Mouse (Mus musculus): ENCODE results near the gene Pmfbp1. TPM values are rescaled to one million over a fixed set of nuclear protein-coding genes. Genes with fewer than 3 reads are reported as not detected.

The Pmfbp1 gene
- total and polyA plus RNA-seq, 3 experiments = 0.11 TPM; not detected in 2

DNA sequence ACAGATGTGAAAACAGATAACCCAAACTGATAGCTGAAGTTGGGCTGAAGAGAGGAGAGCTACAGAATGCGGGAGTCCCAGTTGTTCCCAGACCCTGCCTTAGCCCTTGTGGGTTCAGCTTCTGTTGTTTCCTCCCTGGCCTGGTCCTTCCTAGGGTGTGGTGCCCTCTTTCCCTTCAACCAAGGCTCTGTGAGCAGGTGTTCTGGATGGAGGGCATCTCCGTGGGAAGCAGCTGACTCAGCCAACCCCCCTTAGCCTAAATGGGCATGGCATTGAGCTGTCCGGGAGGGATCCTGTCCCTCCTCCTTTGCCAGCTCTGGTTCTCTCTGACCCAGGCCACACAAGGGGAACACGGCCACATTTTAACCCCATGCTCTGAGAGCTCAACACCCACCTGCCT, 82.5 kb downstream of the Pmfbp1 start:
- no peak overlapping the region for H3K9ac ChIP-seq (ENCODE audit: insufficient read depth, low read depth)
- no peaks in the 10 kb centered on the region for H3K4me1 ChIP-seq (ENCODE audit: control insufficient read depth in 1 of 2, insufficient read depth in 2 of 2)
- in situ Hi-C loops (cut with MboI; ENCODE audit: low pct_ligation_motif_present, low pct_unique_long_range_greater_than_20kb, low sequenced_read_pairs) = no loop called here
- no peak for TF ChIP-seq HCFC1 (IDR thresholded peaks at IDR 0.05; ENCODE audit: low read depth, low read length)
- TF ChIP-seq ZKSCAN1 (IDR thresholded peaks at IDR 0.05; ENCODE audit: borderline replicate concordance, low read depth, low read length) = no peak
- TF ChIP-seq RAD21 (IDR thresholded peaks at IDR 0.05; ENCODE audit: low read depth, low read length) = no peak
- no peak for TF ChIP-seq KAT2A (IDR thresholded peaks at IDR 0.05; ENCODE audit: insufficient replicate concordance, low read length)
- TF ChIP-seq RCOR1 (conservative IDR thresholded peaks at IDR 0.05; ENCODE audit: low read depth, low read length) = no peak
- TF ChIP-seq GABPA (IDR thresholded peaks at IDR 0.05; ENCODE audit: insufficient replicate concordance, low read depth, low read length) = no peak
- no peak for TF ChIP-seq POLR2A (IDR thresholded peaks at IDR 0.05; ENCODE audit: low read depth, low read length)
- no peak for TF ChIP-seq MAX (IDR thresholded peaks at IDR 0.05; ENCODE audit: low read length)
- no peak for TF ChIP-seq ELF1 (IDR thresholded peaks at IDR 0.05; ENCODE audit: low read depth, low read length)
- no peak for TF ChIP-seq SIN3A (IDR thresholded peaks at IDR 0.05; ENCODE audit: low read length)
- no peak for TF ChIP-seq PAX5 (IDR thresholded peaks at IDR 0.05; ENCODE audit: low read length)
- TF ChIP-seq NRF1 (IDR thresholded peaks at IDR 0.05; ENCODE audit: low read depth, low read length) = no peak
- TF ChIP-seq BHLHE40 (IDR thresholded peaks at IDR 0.05; ENCODE audit: low read depth, low read length) = no peak
- no peaks in the 10 kb centered on the region for H3K27me3 ChIP-seq (replicated peaks)
- peaks cover 2 to 39% of the 10 kb centered on the region in 2 experiments for H3K36me3 ChIP-seq (replicated peaks in 1 of 2; ENCODE audit: control insufficient read depth in 1 of 2, insufficient read depth in 1 of 2, low read length in 1 of 2)
- H3K27ac ChIP-seq (ENCODE audit: insufficient read depth, low read depth) = no peak overlapping the region
- no peak overlapping the region for H3K4me3 ChIP-seq (replicated peaks in 1 of 3; ENCODE audit: low read depth in 2 of 3, low read length in 2 of 3, poor library complexity in 1 of 3)
- dilution Hi-C loops (cut with MboI; ENCODE audit: extremely low pct_ligation_motif_present, extremely low pct_unique_long_range_greater_than_20kb, low sequenced_read_pairs) = no loop called here
- no peaks in the 10 kb centered on the region for H3K79me2 ChIP-seq (replicated peaks; ENCODE audit: control insufficient read depth, extremely low read depth, insufficient read depth, poor library complexity, severe bottlenecking)
- no peak overlapping the region for H3K4me2 ChIP-seq (ENCODE audit: insufficient read depth, low read depth, poor library complexity, severe bottlenecking)
- DNase-seq (ENCODE audit: extremely low read depth) = no peak
- H3K9me3 ChIP-seq (replicated peaks; ENCODE audit: low read length) = no peaks in the 10 kb centered on the region

DNA sequence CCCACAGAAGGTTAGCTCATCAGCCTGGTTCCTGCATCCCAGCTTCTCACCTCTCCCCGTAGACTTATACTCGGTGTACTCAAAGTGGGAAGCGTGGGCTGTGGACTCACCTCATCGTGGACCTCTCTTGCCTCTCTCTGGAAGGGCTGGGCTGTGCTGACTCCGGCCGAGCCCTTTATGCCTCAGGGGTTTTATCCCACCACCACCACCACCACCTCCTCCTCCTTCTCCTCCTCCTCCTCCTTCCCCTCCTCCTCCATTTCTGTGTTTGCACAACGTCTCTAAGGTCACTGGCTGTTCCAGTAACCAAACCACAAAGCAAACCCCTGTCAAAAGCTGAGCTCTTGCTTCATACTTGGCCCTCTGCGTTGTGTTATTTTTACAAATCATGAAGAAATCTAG, 85.1 kb downstream of the Pmfbp1 start, which contains the start of gene Hp:
Gene Hp (minus strand): TSS at position 273 of the 402 bp plus-strand sequence.
- no peak for TF ChIP-seq HCFC1 (IDR thresholded peaks at IDR 0.05; ENCODE audit: low read depth, low read length)
- no peak for TF ChIP-seq TBP (conservative IDR thresholded peaks at IDR 0.05; ENCODE audit: low read depth, low read length)
- TF ChIP-seq CHD2 (IDR thresholded peaks at IDR 0.05; ENCODE audit: low read length) = no peak
- no peak for TF ChIP-seq MAX (IDR thresholded peaks at IDR 0.05; ENCODE audit: low read length)
- TF ChIP-seq TCF12 (IDR thresholded peaks at IDR 0.05; ENCODE audit: low read depth, low read length) = no peak
- no peak for TF ChIP-seq MYC (IDR thresholded peaks at IDR 0.05; ENCODE audit: low read depth, low read length)
- TF ChIP-seq JUN (IDR thresholded peaks at IDR 0.05; ENCODE audit: insufficient read depth, low read depth, low read length) = no peak
- no peak for TF ChIP-seq E2F4 (IDR thresholded peaks at IDR 0.05; ENCODE audit: insufficient replicate concordance, low read depth, low read length)
- no peak for TF ChIP-seq ETS1 (conservative IDR thresholded peaks at IDR 0.05; ENCODE audit: low read depth, low read length)
- TF ChIP-seq NRF1 (IDR thresholded peaks at IDR 0.05; ENCODE audit: low read depth, low read length) = no peak
- Histone ChIP-seq H3K79me2 (replicated peaks; ENCODE audit: control insufficient read depth, extremely low read depth, insufficient read depth, poor library complexity, severe bottlenecking) (no peaks in the 10 kb centered on the region), H3K27ac (ENCODE audit: insufficient read depth, low read depth) (no peak within 1 kb of the TSS), H3K9ac (ENCODE audit: insufficient read depth, low read depth) (no peak within 1 kb of the TSS), H3K9me3 (replicated peaks; ENCODE audit: low read length) (peaks cover 5% of the 10 kb centered on the region), H3K36me3 (replicated peaks in 1 of 2; ENCODE audit: control insufficient read depth in 1 of 2, insufficient read depth in 1 of 2, low read length in 1 of 2) (peaks cover 0 to 15% of the 10 kb centered on the region in 2 experiments), H3K4me2 (ENCODE audit: insufficient read depth, low read depth, poor library complexity, severe bottlenecking) (no peak within 1 kb of the TSS), H3K4me3 (replicated peaks in 1 of 3; ENCODE audit: low read depth in 2 of 3, low read length in 2 of 3, poor library complexity in 1 of 3) (no peak within 1 kb of the TSS), H3K4me1 (ENCODE audit: control insufficient read depth in 1 of 2, insufficient read depth in 2 of 2) (no peaks in the 10 kb centered on the region), H3K27me3 (replicated peaks) (peaks cover 1% of the 10 kb centered on the region)
- dilution Hi-C loops (cut with MboI; ENCODE audit: extremely low pct_ligation_motif_present, extremely low pct_unique_long_range_greater_than_20kb, low sequenced_read_pairs) (no loop called here), in situ Hi-C loops (cut with MboI; ENCODE audit: low pct_ligation_motif_present, low pct_unique_long_range_greater_than_20kb, low sequenced_read_pairs) (no loop called here)
- no peak for DNase-seq (ENCODE audit: extremely low read depth)
